ENCODE assay signal across 13 mouse cellular contexts in the genomic region with DNA sequence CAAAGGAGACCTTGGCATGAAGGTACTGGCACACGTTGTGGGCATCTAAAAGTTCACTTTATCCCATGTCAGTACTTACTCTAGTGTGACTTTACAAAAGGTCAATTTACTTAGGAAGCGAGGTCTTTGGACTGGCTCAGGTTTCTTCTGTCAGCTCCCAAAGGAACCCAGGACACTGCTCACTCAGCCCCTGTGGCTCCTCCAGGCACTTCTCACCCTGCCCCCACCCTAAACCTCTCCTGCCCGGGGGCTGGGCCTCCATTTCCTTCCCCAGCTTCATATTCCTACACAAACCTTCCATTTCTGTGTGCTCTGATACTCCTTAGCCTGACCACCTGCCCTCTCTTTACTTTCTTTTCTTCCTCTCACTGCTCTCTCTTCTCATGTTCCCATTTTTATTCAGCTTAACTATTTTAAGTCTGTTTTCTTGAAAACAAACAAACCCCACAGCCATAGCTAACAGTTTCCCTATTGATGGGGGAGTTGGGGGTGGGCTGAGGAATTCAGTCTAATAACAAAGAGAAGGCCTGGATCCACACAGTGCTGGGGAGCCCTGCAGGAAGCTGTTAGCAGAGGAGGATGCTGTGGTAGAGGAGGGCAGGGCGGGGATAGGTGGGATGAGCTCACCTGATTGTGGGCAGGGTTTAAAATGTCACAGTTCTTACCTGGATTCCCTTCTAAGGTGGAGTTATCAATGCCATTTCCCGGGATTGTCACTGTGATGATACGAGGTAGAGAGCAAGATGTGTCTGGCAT. TPM values are rescaled to one million over a fixed set of nuclear protein-coding genes. Genes with fewer than 3 reads are reported as not detected.
DNase-seq lines count a peak whose midpoint lies in the region; ATAC-seq and TF ChIP-seq lines count a peak whose summit lies in the region.
"Had no signal": no experiment of that assay in that cellular context is flagged by ENCODE, and none has a peak within 500 bp of the region (broad histone marks: within the 10 kb centered on the region; RNA-seq: fewer than 3 reads in every experiment).

No protein-coding gene starts in this region.

- TF ChIP-seq POLR2A in CH12.LX (IDR thresholded peaks at IDR 0.05; ENCODE audit: low read depth, low read length), result no peak
- TF ChIP-seq POLR2A in bone marrow macrophage, adult 2 months (IDR thresholded peaks at IDR 0.05; ENCODE audit: borderline replicate concordance, low read depth, low read length), result no peak

- no peak for TF ChIP-seq RAD21 in CH12.LX (IDR thresholded peaks at IDR 0.05; ENCODE audit: low read depth, low read length)

- peaks cover 66% of the 10 kb centered on the region for H3K4me1 ChIP-seq in kidney, embryonic 15.5 days
- H3K4me1 ChIP-seq in CH12.LX (ENCODE audit: control insufficient read depth in 1 of 2, insufficient read depth in 2 of 2), result peaks cover 21 to 63% of the 10 kb centered on the region in 2 experiments
- peaks cover 34% of the 10 kb centered on the region for H3K4me1 ChIP-seq in bone marrow macrophage, adult 2 months (ENCODE audit: control insufficient read depth, insufficient read depth, low read length)
- H3K4me1 ChIP-seq in liver, embryonic 13.5 days (replicated peaks), result peaks cover 73% of the 10 kb centered on the region
- H3K4me1 ChIP-seq in midbrain, embryonic 11.5 days (ENCODE audit: control insufficient read depth, insufficient read depth, low read length), result peaks cover 7% of the 10 kb centered on the region

- in situ Hi-C loops in CH12.LX (cut with MboI; ENCODE audit: low pct_ligation_motif_present, low pct_unique_long_range_greater_than_20kb, low sequenced_read_pairs), result no loop called here

- dilution Hi-C loops in CH12.LX (cut with MboI; ENCODE audit: extremely low pct_ligation_motif_present, extremely low pct_unique_long_range_greater_than_20kb, low sequenced_read_pairs), result no loop called here

- H3K27me3 ChIP-seq in kidney, embryonic 15.5 days, result no peaks in the 10 kb centered on the region
- H3K27me3 ChIP-seq in CH12.LX (replicated peaks), result no peaks in the 10 kb centered on the region
- no peaks in the 10 kb centered on the region for H3K27me3 ChIP-seq in liver, embryonic 13.5 days
- no peaks in the 10 kb centered on the region for H3K27me3 ChIP-seq in midbrain, embryonic 11.5 days (ENCODE audit: control insufficient read depth, insufficient read depth, low read length)
- H3K27me3 ChIP-seq: hindbrain, embryonic 12.5 days; lung, embryonic 15.5 days had no signal

- TF ChIP-seq EP300 in CH12.LX (IDR thresholded peaks at IDR 0.05; ENCODE audit: low read length), result no peak

- no peak overlapping the region for H3K4me3 ChIP-seq in kidney, embryonic 15.5 days (replicated peaks)
- no peak overlapping the region for H3K4me3 ChIP-seq in CH12.LX (replicated peaks in 1 of 3; ENCODE audit: low read depth in 2 of 3, low read length in 2 of 3, poor library complexity in 1 of 3)
- no peak overlapping the region; the same call in 1 of the 2 replicates for H3K4me3 ChIP-seq in bone marrow macrophage, adult 2 months (ENCODE audit: insufficient read depth, low read length)
- H3K4me3 ChIP-seq in liver, embryonic 13.5 days (replicated peaks), result no peak overlapping the region
- H3K4me3 ChIP-seq in midbrain, embryonic 11.5 days (ENCODE audit: low read depth, low read length), result no peak overlapping the region
- H3K4me3 ChIP-seq: hindbrain, embryonic 12.5 days; lung, embryonic 15.5 days had no signal

- H3K36me3 ChIP-seq in kidney, embryonic 15.5 days, result no peaks in the 10 kb centered on the region
- peaks cover 0 to 2% of the 10 kb centered on the region in 2 experiments for H3K36me3 ChIP-seq in CH12.LX (replicated peaks in 1 of 2; ENCODE audit: control insufficient read depth in 1 of 2, insufficient read depth in 1 of 2, low read length in 1 of 2)
- no peaks in the 10 kb centered on the region for H3K36me3 ChIP-seq in liver, embryonic 13.5 days
- no peaks in the 10 kb centered on the region for H3K36me3 ChIP-seq in midbrain, embryonic 11.5 days (ENCODE audit: control insufficient read depth, insufficient read depth, low read length)
- H3K36me3 ChIP-seq: hindbrain, embryonic 12.5 days; lung, embryonic 15.5 days had no signal

- peak overlapping the region; percentile 65 for H3K27ac ChIP-seq in kidney, embryonic 15.5 days
- peak overlapping the region; percentile 87 for H3K27ac ChIP-seq in CH12.LX (ENCODE audit: insufficient read depth, low read depth)
- H3K27ac ChIP-seq in bone marrow macrophage, adult 2 months (ENCODE audit: insufficient read depth, low read depth, low read length), result peak overlapping the region; percentile 51
- H3K27ac ChIP-seq in liver, embryonic 13.5 days, result peak overlapping the region; percentile 69
- H3K27ac ChIP-seq in midbrain, embryonic 11.5 days (ENCODE audit: low read depth, low read length), result no peak overlapping the region
- H3K27ac ChIP-seq: hindbrain, embryonic 12.5 days had no signal

- 38% methylated on average over 6 of the region's 6 CpGs for WGBS in kidney, embryonic 15.5 days
- 36% methylated on average over 6 of the region's 6 CpGs for WGBS in liver, embryonic 13.5 days (ENCODE audit: insufficient replicate concordance)
- WGBS in midbrain, embryonic 11.5 days, result 54% methylated on average over 6 of the region's 6 CpGs

- H3K4me2 ChIP-seq in kidney, embryonic 15.5 days, result no peak overlapping the region
- H3K4me2 ChIP-seq in CH12.LX (ENCODE audit: insufficient read depth, low read depth, poor library complexity, severe bottlenecking), result peak overlapping the region; percentile 23
- no peak overlapping the region for H3K4me2 ChIP-seq in liver, embryonic 13.5 days
- H3K4me2 ChIP-seq in midbrain, embryonic 11.5 days, result no peak overlapping the region
- H3K4me2 ChIP-seq: hindbrain, embryonic 12.5 days; lung, embryonic 15.5 days had no signal

- ATAC-seq in kidney, embryonic 15.5 days (replicated peaks; ENCODE audit: low FRiP score), result peak; percentile 89
- ATAC-seq in liver, embryonic 13.5 days (ENCODE audit: low read depth), result 0 out of 2 replicates have a peak, but pooled peaks have one; percentile 32
- ATAC-seq in midbrain, embryonic 11.5 days (ENCODE audit: low FRiP score), result no peak

- H3K79me2 ChIP-seq in CH12.LX (replicated peaks; ENCODE audit: control insufficient read depth, extremely low read depth, insufficient read depth, poor library complexity, severe bottlenecking), result no peaks in the 10 kb centered on the region

- H3K9me3 ChIP-seq in kidney, embryonic 15.5 days (replicated peaks), result no peaks in the 10 kb centered on the region
- no peaks in the 10 kb centered on the region for H3K9me3 ChIP-seq in CH12.LX (replicated peaks; ENCODE audit: low read length)
- H3K9me3 ChIP-seq in liver, embryonic 13.5 days (replicated peaks), result no peaks in the 10 kb centered on the region
- no peaks in the 10 kb centered on the region for H3K9me3 ChIP-seq in midbrain, embryonic 11.5 days (ENCODE audit: control insufficient read depth, low read length)
- H3K9me3 ChIP-seq: hindbrain, embryonic 12.5 days; lung, embryonic 15.5 days had no signal

- no peak for DNase-seq in kidney, postnatal 36 days
- no peak for DNase-seq in CH12.LX (ENCODE audit: extremely low read depth)
- DNase-seq in liver, embryonic 13.5 days, result no peak
- no peak for DNase-seq in right cerebral cortex, postnatal 25 days
- DNase-seq in gastrocnemius, adult 8-10 months (ENCODE audit: low spot score in 2 of 2), result no peak
- DNase-seq in midbrain, embryonic 11.5 days (ENCODE audit: low spot score, missing footprints), result no peak
- DNase-seq: adrenal gland, postnatal 14 days; cerebellum, postnatal 10 days; gastrocnemius, postnatal 36 days had no signal

- no peak for TF ChIP-seq CTCF in CH12.LX (conservative IDR thresholded peaks at IDR 0.05 in 1 of 2, IDR thresholded peaks at IDR 0.05 in 1 of 2; ENCODE audit: low read depth in 2 of 2, low read length in 2 of 2)
- TF ChIP-seq CTCF in bone marrow macrophage, adult 2 months (IDR thresholded peaks at IDR 0.05; ENCODE audit: low read depth, low read length), result no peak

- no peak overlapping the region for H3K9ac ChIP-seq in kidney, embryonic 15.5 days
- no peak overlapping the region for H3K9ac ChIP-seq in CH12.LX (ENCODE audit: insufficient read depth, low read depth)
- H3K9ac ChIP-seq in liver, embryonic 13.5 days, result no peak overlapping the region
- no peak overlapping the region for H3K9ac ChIP-seq in midbrain, embryonic 11.5 days (ENCODE audit: low read length)
- H3K9ac ChIP-seq: hindbrain, embryonic 12.5 days; lung, embryonic 15.5 days had no signal

TF ChIP-seq in CH12.LX, 34 proteins besides CTCF, POLR2A, EP300 and RAD21:
- no peak for TF ChIP-seq MAX (IDR thresholded peaks at IDR 0.05; ENCODE audit: low read length)
- no peak for TF ChIP-seq TBP (conservative IDR thresholded peaks at IDR 0.05; ENCODE audit: low read depth, low read length)
- TF ChIP-seq MYC (IDR thresholded peaks at IDR 0.05; ENCODE audit: low read depth, low read length), result no peak

RNA-seq across cellular contexts. Expression of gene Sipa1l1, which starts 57.4 kb away (rescaled TPM):
- 38.1 and 39.8 TPM in 2 replicates for polyA plus RNA-seq in kidney, embryonic 15.5 days (2015; fragmentation: Nextera tagmentation; extraction: Ambion mirVana)
- total RNA-seq in CH12.LX (2012; rRNA removed) (18.7 and 23.6 TPM in 2 replicates), CH12.LX (2014; rRNA removed) (13.6 and 15.1 TPM in 2 replicates)
- 36.7 and 37.5 TPM in 2 replicates for polyA plus RNA-seq in CH12.LX (2012; ENCODE audit: insufficient read length, low read depth)
- 16.7 and 17.2 TPM in 2 replicates for polyA plus RNA-seq in bone marrow macrophage, adult 2 months (2012; ENCODE audit: insufficient read depth, insufficient read length, missing spikeins)
- polyA plus RNA-seq in liver, embryonic 13.5 days (2015; fragmentation: Nextera tagmentation; extraction: Ambion mirVana), result 4.3 and 5.5 TPM in 2 replicates
- 1 to 10 TPM; 6.1 to 9.7 (median 7.3) TPM for total RNA-seq in gastrocnemius, adult 8-10 months (2022)
- 24.1 and 25.6 TPM in 2 replicates for polyA plus RNA-seq in midbrain, embryonic 11.5 days (2014; fragmentation: Nextera tagmentation; extraction: Ambion mirVana)
